23 mouse cellular contexts compared by ENCODE assay signal in genomic region chr7:128314491-128314890, GRCm38 (mm10). TPM values are rescaled to one million over a fixed set of nuclear protein-coding genes. Genes with fewer than 3 reads are reported as not detected.
DNase-seq lines count a peak whose midpoint lies in the region; ATAC-seq lines count a peak whose summit lies in the region.
"Had no signal": no experiment of that assay in that cellular context is flagged by ENCODE, and none has a peak within 500 bp of the region (broad histone marks: within the 10 kb centered on the region; RNA-seq: fewer than 3 reads in every experiment).

No protein-coding gene starts in this region.

- no peak overlapping the region for H3K9ac ChIP-seq in lung, embryonic 16.5 days (ENCODE audit: low read length)
- H3K9ac ChIP-seq in kidney, embryonic 16.5 days (replicated peaks; ENCODE audit: low read length), result no peak overlapping the region
- H3K9ac ChIP-seq: embryonic facial prominence, embryonic 12.5 days; forebrain, embryonic 13.5 days; forebrain, embryonic 15.5 days had no signal

- ATAC-seq in lung, embryonic 16.5 days (ENCODE audit: low read depth), result no peak
- ATAC-seq in kidney, embryonic 16.5 days (ENCODE audit: low FRiP score, low TSS enrichment), result no peak
- ATAC-seq: forebrain, embryonic 13.5 days; forebrain, embryonic 15.5 days had no signal

- H3K9me3 ChIP-seq in heart, embryonic 10.5 days, result no peaks in the 10 kb centered on the region
- no peaks in the 10 kb centered on the region for H3K9me3 ChIP-seq in lung, embryonic 16.5 days (ENCODE audit: control insufficient read depth, low read length)
- no peaks in the 10 kb centered on the region for H3K9me3 ChIP-seq in kidney, embryonic 16.5 days (ENCODE audit: low read length)
- H3K9me3 ChIP-seq: embryonic facial prominence, embryonic 10.5 days; embryonic facial prominence, embryonic 12.5 days; forebrain, embryonic 13.5 days; forebrain, embryonic 15.5 days had no signal

- H3K27ac ChIP-seq in heart, embryonic 10.5 days, result no peak overlapping the region
- H3K27ac ChIP-seq in lung, embryonic 16.5 days (ENCODE audit: low read length), result peak overlapping the region; percentile 24; the same call in 1 of the 2 replicates
- no peak overlapping the region for H3K27ac ChIP-seq in kidney, embryonic 16.5 days (ENCODE audit: low read length)
- H3K27ac ChIP-seq: embryonic facial prominence, embryonic 10.5 days; embryonic facial prominence, embryonic 12.5 days; forebrain, embryonic 13.5 days; forebrain, embryonic 15.5 days had no signal

- H3K4me3 ChIP-seq in heart, embryonic 10.5 days, result no peak overlapping the region
- no peak overlapping the region for H3K4me3 ChIP-seq in lung, embryonic 16.5 days (ENCODE audit: low read length)
- no peak overlapping the region for H3K4me3 ChIP-seq in kidney, embryonic 16.5 days (ENCODE audit: low read length)
- H3K4me3 ChIP-seq: embryonic facial prominence, embryonic 10.5 days; embryonic facial prominence, embryonic 12.5 days; forebrain, embryonic 13.5 days; forebrain, embryonic 15.5 days had no signal

- 65% methylated on average over 7 of the region's 7 CpGs for WGBS in heart, embryonic 10.5 days
- WGBS in lung, embryonic 16.5 days, result 64% methylated on average over 7 of the region's 7 CpGs
- 70% methylated on average over 7 of the region's 7 CpGs for WGBS in kidney, embryonic 16.5 days

- DNase-seq in heart, embryonic 10.5 days (ENCODE audit: low spot score), result peak; percentile 55
- DNase-seq in heart, postnatal 14 days, result no peak
- no peak for DNase-seq in lung, postnatal 36 days
- peak; percentile 85 for DNase-seq in retina, postnatal 1 day
- no peak for DNase-seq in retina, embryonic 14.5 days (ENCODE audit: low spot score)
- peak; percentile 72 for DNase-seq in retina, postnatal 7 days (ENCODE audit: low read depth, low spot score)
- DNase-seq: adrenal gland, adult 2 months; adrenal gland, postnatal 10 days; adrenal gland, postnatal 25 days; cerebellum, adult 11-12 months; cerebellum, adult 2 months; cerebellum, adult 9-10 months; cerebellum, postnatal 10 days; cerebellum, postnatal 25 days had no signal

- no peak overlapping the region for H3K4me2 ChIP-seq in lung, embryonic 16.5 days (ENCODE audit: low read depth, low read length)
- H3K4me2 ChIP-seq in kidney, embryonic 16.5 days (replicated peaks; ENCODE audit: low read depth, low read length), result no peak overlapping the region
- H3K4me2 ChIP-seq: embryonic facial prominence, embryonic 12.5 days; forebrain, embryonic 13.5 days; forebrain, embryonic 15.5 days had no signal

- H3K4me1 ChIP-seq in heart, embryonic 10.5 days, result peaks cover 18% of the 10 kb centered on the region
- H3K4me1 ChIP-seq in lung, embryonic 16.5 days (replicated peaks; ENCODE audit: control insufficient read depth, insufficient read depth, low read length), result peaks cover 18% of the 10 kb centered on the region
- peaks cover 22% of the 10 kb centered on the region; the same call in 1 of the 2 replicates for H3K4me1 ChIP-seq in kidney, embryonic 16.5 days (ENCODE audit: insufficient read depth, low read length)
- H3K4me1 ChIP-seq: forebrain, embryonic 13.5 days had no signal

- intact Hi-C loops in heart, postnatal 14 days (cut with DNase I), result no loop called here

- no peaks in the 10 kb centered on the region for H3K36me3 ChIP-seq in heart, embryonic 10.5 days
- H3K36me3 ChIP-seq in lung, embryonic 16.5 days (ENCODE audit: control insufficient read depth, insufficient read depth, low read length), result no peaks in the 10 kb centered on the region
- no peaks in the 10 kb centered on the region for H3K36me3 ChIP-seq in kidney, embryonic 16.5 days (ENCODE audit: insufficient read depth, low read length)
- H3K36me3 ChIP-seq: embryonic facial prominence, embryonic 10.5 days; embryonic facial prominence, embryonic 12.5 days; forebrain, embryonic 15.5 days had no signal

- no peaks in the 10 kb centered on the region for H3K27me3 ChIP-seq in heart, embryonic 10.5 days (ENCODE audit: insufficient read depth, poor library complexity, severe bottlenecking)
- no peaks in the 10 kb centered on the region for H3K27me3 ChIP-seq in lung, embryonic 16.5 days (ENCODE audit: control insufficient read depth, insufficient read depth, low read depth, low read length)
- no peaks in the 10 kb centered on the region for H3K27me3 ChIP-seq in kidney, embryonic 16.5 days (ENCODE audit: insufficient read depth, low read length)
- H3K27me3 ChIP-seq: embryonic facial prominence, embryonic 12.5 days; forebrain, embryonic 13.5 days; forebrain, embryonic 15.5 days had no signal

RNA-seq across cellular contexts. Expression of gene BC017158, which starts 16.5 kb away (rescaled TPM):
- polyA plus RNA-seq in heart, embryonic 10.5 days (2016; fragmentation: Nextera tagmentation; extraction: Ambion mirVana), result 20.3 and 25.1 TPM in 2 replicates
- 1 to 10 TPM; 7.0 to 8.0 TPM for total RNA-seq in heart, postnatal 14 days (2021)
- polyA plus RNA-seq in lung, embryonic 16.5 days (2015; fragmentation: Nextera tagmentation; extraction: Ambion mirVana), result 32.0 and 36.3 TPM in 2 replicates
- 34.2 and 39.0 TPM in 2 replicates for polyA plus RNA-seq in kidney, embryonic 16.5 days (2015; fragmentation: Nextera tagmentation; extraction: Ambion mirVana)

RNA-seq across cellular contexts. Expression of gene Slc5a2, which starts 49.0 kb away (rescaled TPM):
- polyA plus RNA-seq in heart, embryonic 10.5 days (2016; fragmentation: Nextera tagmentation; extraction: Ambion mirVana), result 0.37 and 0.48 TPM in 2 replicates
- total RNA-seq in heart, postnatal 14 days (2021), result not detected
- polyA plus RNA-seq in lung, embryonic 16.5 days (2015; fragmentation: Nextera tagmentation; extraction: Ambion mirVana), result 0.39 TPM in 1 of 2 replicates, not detected in the other
- polyA plus RNA-seq in kidney, embryonic 16.5 days (2015; fragmentation: Nextera tagmentation; extraction: Ambion mirVana), result 15.0 and 15.6 TPM in 2 replicates
- total RNA-seq: adrenal gland, postnatal 25 days had no signal
- polyA plus RNA-seq: adrenal gland, adult 2 months; C2C12; cortical plate, adult 2 months; embryonic facial prominence, embryonic 14.5 days; forebrain, embryonic 13.5 days; forebrain, embryonic 15.5 days had no signal

Comparison
In these comparisons a context has a peak if more than half of its experiments do, and no peak if none do; other contexts are left out.
1. DNase-seq: peak in heart, embryonic 10.5 days (single experiment), retina, postnatal 1 day (single experiment) and retina, postnatal 7 days (single experiment); none in heart, postnatal 14 days (0 of 2), lung, postnatal 36 days (single experiment) and retina, embryonic 14.5 days (single experiment).
2. RNA of gene Slc5a2, which starts 49.0 kb away (polyA plus RNA-seq): 15.0 to 15.6 TPM in kidney, embryonic 16.5 days; 0.37 to 0.48 TPM in heart, embryonic 10.5 days and 0.39 TPM in lung, embryonic 16.5 days; every median in the first group is over 10 times any median in the second.